Mouse (Mus musculus) liver, postnatal 0 days (tissue): ENCODE results near the gene Sh3gl1. TPM values are rescaled to one million over a fixed set of nuclear protein-coding genes. Genes with fewer than 3 reads are reported as not detected.

Experiments
- ATAC-seq: fragments of 200-750 bp; cut with Nextera tagmentation; 2 replicates; pipeline ENCODE4 v1.8.0; 2017; ENCODE audit warnings: mild to moderate bottlenecking, moderate library complexity
- DNase-seq: peaks from one replicate; pipeline ENCODE4 v3.0.0-alpha.2; 2016
- H3K27ac ChIP-seq: fragments of 300-500 bp; sonication (generic); 2 replicates; pipeline ENCODE4 v1.5.1; 2014; ENCODE audit warnings: antibody characterized with exemption, moderate library complexity, mild to moderate bottlenecking, low read depth
- H3K27me3 ChIP-seq: fragments of 300-500 bp; sonication (generic); 2 replicates; pipeline ENCODE4 v1.6.1; 2014; ENCODE audit warnings: low read length, control low read depth, mixed read lengths; ENCODE audit not compliant: insufficient read depth
- H3K36me3 ChIP-seq: fragments of 300-500 bp; sonication (generic); replicated peaks from 2 replicates; pipeline ENCODE4 v1.6.1; 2014; ENCODE audit warnings: mild to moderate bottlenecking, control low read depth, low read length, moderate library complexity, mixed read lengths; ENCODE audit not compliant: insufficient read depth
- H3K4me1 ChIP-seq: fragments of 300-500 bp; sonication (generic); 2 replicates; pipeline ENCODE4 v1.6.1; 2014; ENCODE audit warnings: antibody characterized with exemption, mild to moderate bottlenecking, control low read depth; ENCODE audit not compliant: insufficient read depth
- H3K4me2 ChIP-seq: fragments of 300-500 bp; sonication (generic); 2 replicates; pipeline ENCODE4 v1.6.1; 2014; ENCODE audit warnings: low read depth, mild to moderate bottlenecking, low read length, moderate library complexity, mixed read lengths
- H3K4me3 ChIP-seq: fragments of 300-500 bp; sonication (generic); 2 replicates; pipeline ENCODE4 v1.5.1; 2014; ENCODE audit warnings: low read depth, low read length
- H3K9ac ChIP-seq: fragments of 300-500 bp; sonication (generic); replicated peaks from 2 replicates; pipeline ENCODE4 v1.6.1; 2014; ENCODE audit warnings: mild to moderate bottlenecking, moderate library complexity
- H3K9me3 ChIP-seq: fragments of 300-500 bp; sonication (generic); 2 replicates; pipeline ENCODE4 v1.6.1; 2016; ENCODE audit warnings: mild to moderate bottlenecking, control low read depth, low read length, mixed read lengths
- CTCF ChIP-seq: sonication (generic); IDR thresholded peaks from 2 replicates; pipeline ENCODE4 v1.5.1; 2016; ENCODE audit warnings: antibody characterized with exemption, low read depth
- EP300 ChIP-seq: IDR thresholded peaks from 2 replicates; pipeline ENCODE4 v1.6.1; 2016; ENCODE audit warnings: antibody characterized with exemption, low read depth, mild to moderate bottlenecking
- WGBS: fragments of 180-500 bp; shearing (Covaris S2); extraction: QIAGEN DNeasy Blood & Tissue Kit; methylation state at CpG from one replicate; pipeline ENCODE4 v1.1.7; 2014; ENCODE audit not compliant: insufficient replicate concordance; 5-methylcytosine and 5-hydroxymethylcytosine counted together
- polyA plus RNA-seq: library from polyadenylated mRNA; unstranded; fragments of >200 nt; fragmentation: Nextera tagmentation; extraction: Ambion mirVana; gene quantifications from 2 replicates; pipeline ENCODE4 v1.2.1, GENCODE M21; 2015

Gene Sh3gl1
- polyA plus RNA-seq, 1 experiment from 2014 or later = 35.9 TPM

GRCm38 (mm10) chr17:56006956-56007355, 29.5 kb downstream of the Sh3gl1 start:
- no peak overlapping the region for H3K4me2 ChIP-seq

GRCm38 (mm10) chr17:56005415-56006061, 30.9 kb downstream of the Sh3gl1 start, which contains the start of the genes Stap2 and Mpnd:
Gene Stap2 (minus strand): TSS chr17:56005584.
Gene Mpnd (plus strand): TSS chr17:56005711.
- DNase-seq = peak; percentile 60
- no peaks in the 10 kb centered on the region for H3K9me3 ChIP-seq
- WGBS = 35% methylated on average over 13 of the region's 13 CpGs
- peaks cover 24% of the 10 kb centered on the region for H3K4me1 ChIP-seq
- H3K9ac ChIP-seq = peak within 1 kb of the TSS; percentile 42
- no peak for TF ChIP-seq CTCF
- TF ChIP-seq EP300 = no peak
- 0 out of 2 replicates have a peak, but pooled peaks cover 4% of the 10 kb centered on the region for H3K27me3 ChIP-seq
- H3K36me3 ChIP-seq = no peaks in the 10 kb centered on the region
- H3K4me3 ChIP-seq = peak within 1 kb of the TSS; percentile 32
- peak; percentile 18 for ATAC-seq
- H3K4me2 ChIP-seq = peak within 1 kb of the TSS; percentile 47
- H3K27ac ChIP-seq = peak within 1 kb of the TSS; percentile 65

More at GRCm38 (mm10) chr17:56006956-56007355, 29.5 kb downstream of the Sh3gl1 start:
- Histone ChIP-seq H3K4me3 (no peak overlapping the region), H3K27me3 (no peaks in the 10 kb centered on the region), H3K4me1 (peaks cover 28% of the 10 kb centered on the region), H3K9me3 (no peaks in the 10 kb centered on the region), H3K9ac (no peak overlapping the region), H3K36me3 (peaks cover 2% of the 10 kb centered on the region), H3K27ac (peak overlapping the region; percentile 79)
- 48% methylated on average over 10 of the region's 10 CpGs for WGBS
- DNase-seq (no peak), ATAC-seq (no peak)
- TF ChIP-seq CTCF (no peak), EP300 (no peak)

GRCm38 (mm10) chr17:56003000-56003399, 33.4 kb downstream of the Sh3gl1 start:
- TF ChIP-seq CTCF (no peak), EP300 (no peak)
- 0 out of 2 replicates have a peak, but pooled peaks cover 3% of the 10 kb centered on the region for H3K36me3 ChIP-seq
- ATAC-seq (no peak), DNase-seq (no peak)
- no peak overlapping the region for H3K4me3 ChIP-seq
- 0 out of 2 replicates have a peak, but pooled peaks cover 4% of the 10 kb centered on the region for H3K27me3 ChIP-seq
- H3K4me2 ChIP-seq = no peak overlapping the region
- WGBS = 44% methylated on average over 3 of the region's 3 CpGs
- H3K4me1 ChIP-seq = peaks cover 10% of the 10 kb centered on the region
- no peak overlapping the region for H3K9ac ChIP-seq
- no peak overlapping the region for H3K27ac ChIP-seq
- H3K9me3 ChIP-seq = no peaks in the 10 kb centered on the region

GRCm38 (mm10) chr17:55999794-56000499, 36.5 kb downstream of the Sh3gl1 start:
- ATAC-seq = no peak
- H3K27me3 ChIP-seq = 0 out of 2 replicates have a peak, but pooled peaks cover 4% of the 10 kb centered on the region
- no peak for TF ChIP-seq EP300
- TF ChIP-seq CTCF = no peak
- H3K4me3 ChIP-seq = no peak overlapping the region
- no peak overlapping the region for H3K9ac ChIP-seq
- 0 out of 2 replicates have a peak, but pooled peaks cover 3% of the 10 kb centered on the region for H3K36me3 ChIP-seq
- H3K4me2 ChIP-seq = no peak overlapping the region
- no peak for DNase-seq
- H3K4me1 ChIP-seq = no peaks in the 10 kb centered on the region
- 21% methylated on average over 30 of the region's 30 CpGs for WGBS
- no peaks in the 10 kb centered on the region for H3K9me3 ChIP-seq
- H3K27ac ChIP-seq = no peak overlapping the region

DNA sequence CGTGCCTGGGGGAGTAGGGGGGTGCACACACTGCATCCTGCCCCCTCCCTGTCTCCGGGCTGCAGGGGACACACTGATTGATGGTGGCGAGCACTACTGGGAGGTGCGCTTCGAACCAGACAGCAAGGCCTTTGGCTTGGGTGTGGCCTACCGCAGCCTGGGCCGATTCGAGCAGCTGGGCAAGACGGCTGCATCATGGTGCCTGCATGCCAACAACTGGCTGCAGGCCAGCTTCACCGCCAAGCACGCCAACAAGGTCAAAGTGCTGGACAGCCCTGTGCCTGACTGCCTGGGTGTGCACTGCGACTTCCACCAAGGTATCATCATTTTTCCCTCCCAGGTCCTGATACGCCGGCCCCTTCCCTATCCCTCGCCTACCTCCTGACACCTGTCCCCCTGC, 40.4 kb downstream of the Sh3gl1 start:
- Histone ChIP-seq H3K4me1 (no peaks in the 10 kb centered on the region), H3K36me3 (0 out of 2 replicates have a peak, but pooled peaks cover 3% of the 10 kb centered on the region), H3K27me3 (0 out of 2 replicates have a peak, but pooled peaks cover 3% of the 10 kb centered on the region), H3K4me2 (no peak overlapping the region), H3K27ac (no peak overlapping the region), H3K4me3 (no peak overlapping the region), H3K9ac (no peak overlapping the region), H3K9me3 (no peaks in the 10 kb centered on the region)
- no peak for TF ChIP-seq EP300
- TF ChIP-seq CTCF = no peak
- DNase-seq (no peak), ATAC-seq (no peak)
- 84% methylated on average over 15 of the region's 15 CpGs for WGBS

- WGBS = 67% methylated on average over 8 of the region's 8 CpGs
- DNase-seq (no peak), ATAC-seq (no peak)
- Histone ChIP-seq H3K4me1 (no peaks in the 10 kb centered on the region), H3K27me3 (peaks cover 13% of the 10 kb centered on the region), H3K9ac (no peak overlapping the region), H3K9me3 (no peaks in the 10 kb centered on the region), H3K36me3 (no peaks in the 10 kb centered on the region), H3K27ac (no peak overlapping the region), H3K4me2 (no peak overlapping the region), H3K4me3 (no peak overlapping the region)
- TF ChIP-seq EP300 (no peak), CTCF (no peak)
Measured at GRCm38 (mm10) chr17:55990278-55990898, 46.0 kb downstream of the Sh3gl1 start.
